Mouse (Mus musculus): ENCODE measurements at regions not wholly inside any gene's neighbourhood (a gene's known extent, or its start where the extent isn't known, plus 50 kb on each side); places are given as distances from the start of the nearest gene placed in this dataset.
A peak's percentile ranks its signal among the peaks of the same experiment; 100 is the strongest.
"Not testable (repeated sequence)": the region's sequence is repeated elsewhere in the genome, so short reads cannot be mapped to it uniquely, and the experiment has no call there.

DNA sequence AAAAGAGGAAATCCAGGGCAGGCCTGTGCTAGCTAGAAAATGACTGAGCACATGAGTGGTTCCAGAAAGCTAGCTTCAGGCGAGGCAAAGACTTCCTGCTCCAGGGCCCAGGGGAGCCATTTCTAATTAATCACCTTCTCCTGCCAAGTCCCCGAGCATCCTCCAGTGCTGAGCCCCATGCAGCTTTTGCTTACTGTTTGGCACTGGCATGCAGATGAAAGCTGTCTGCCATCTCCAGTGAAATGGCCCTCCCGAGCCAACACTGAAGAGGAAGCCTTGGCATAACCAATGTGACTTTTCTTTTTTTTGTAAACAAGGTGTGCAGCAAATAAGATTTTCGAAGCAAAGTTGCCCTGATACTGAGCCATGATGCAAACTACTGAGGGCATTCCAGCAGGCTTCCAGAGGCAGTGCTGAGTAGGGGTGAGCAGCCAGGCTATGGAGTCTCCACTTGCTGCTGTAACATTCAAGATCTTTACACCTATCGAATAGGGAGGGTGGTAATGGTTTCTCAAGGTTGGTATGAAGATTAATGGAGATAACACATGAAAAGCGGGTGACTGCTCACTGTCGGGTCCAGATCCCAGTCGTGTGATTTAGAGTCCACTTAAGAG, 125.4 kb upstream of the Immp2l start:
- ATAC-seq (replicated peaks; ENCODE audit: low FRiP score, poor library complexity, severe bottlenecking) = no peak

- no peak for ATAC-seq (replicated peaks; ENCODE audit: low FRiP score, poor library complexity, severe bottlenecking)
Measured at GRCm38 (mm10) chr12:40905650-40906338, 118.1 kb upstream of the Immp2l start.

DNA sequence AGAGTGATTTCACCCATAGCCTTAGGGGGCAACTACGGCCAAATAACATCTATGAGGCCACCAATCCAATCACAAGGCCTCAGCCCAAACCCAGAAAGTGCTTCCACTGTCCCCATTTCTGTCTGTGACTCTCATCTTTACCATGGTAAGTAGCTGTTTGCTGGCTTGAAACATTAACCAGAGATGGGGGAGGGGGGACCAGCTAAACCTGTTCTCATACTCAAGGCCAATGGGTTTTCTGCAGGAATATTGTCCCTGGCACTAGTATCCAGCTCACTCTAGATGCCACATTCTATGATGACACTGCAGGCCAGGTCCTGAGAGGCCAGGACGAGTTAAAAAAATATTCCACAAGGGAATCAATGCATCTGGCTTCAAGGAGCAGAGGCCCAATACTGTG, 117.1 kb upstream of the Immp2l start:
- no peak for ATAC-seq (replicated peaks; ENCODE audit: low FRiP score, poor library complexity, severe bottlenecking)

GRCm38 (mm10) chr12:40908809-40909795, 114.8 kb upstream of the Immp2l start:
- ATAC-seq (replicated peaks; ENCODE audit: low FRiP score, poor library complexity, severe bottlenecking) = no peak

- no peak for ATAC-seq (replicated peaks; ENCODE audit: low FRiP score, poor library complexity, severe bottlenecking)
Measured at GRCm38 (mm10) chr12:40917486-40917885, 106.4 kb upstream of the Immp2l start.

DNA sequence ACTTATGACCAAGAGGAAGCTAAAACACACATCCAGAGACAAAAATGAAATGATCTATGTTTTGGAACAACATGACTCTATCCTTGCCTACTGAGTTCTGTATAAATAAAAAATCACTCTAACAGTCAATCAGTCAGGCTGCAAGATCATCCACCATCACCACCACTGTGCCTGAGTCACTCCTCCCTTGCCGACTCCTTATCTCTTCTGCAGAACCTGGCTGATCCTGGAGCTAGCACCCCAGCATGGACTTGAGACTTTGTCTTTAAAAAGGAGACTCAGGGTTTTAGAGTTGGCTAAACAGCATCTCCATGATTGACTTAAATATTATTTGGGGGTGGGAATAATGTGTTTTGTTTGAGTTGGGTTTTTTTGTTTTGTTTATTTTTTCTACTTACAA, 101.9 kb upstream of the Immp2l start:
- ATAC-seq (replicated peaks; ENCODE audit: low FRiP score, poor library complexity, severe bottlenecking) = no peak

- ATAC-seq (replicated peaks; ENCODE audit: low FRiP score, poor library complexity, severe bottlenecking) = no peak
Measured at GRCm38 (mm10) chr12:40926681-40927080, 97.2 kb upstream of the Immp2l start.

GRCm38 (mm10) chr12:40929409-40929808, 94.5 kb upstream of the Immp2l start:
- ATAC-seq (replicated peaks; ENCODE audit: low FRiP score, poor library complexity, severe bottlenecking) = not testable (repeated sequence)

- peak; percentile 96 for ATAC-seq (replicated peaks; ENCODE audit: low FRiP score, poor library complexity, severe bottlenecking)
Measured at GRCm38 (mm10) chr12:40935098-40935759, 88.7 kb upstream of the Immp2l start.

- no peak for ATAC-seq (replicated peaks; ENCODE audit: low FRiP score, poor library complexity, severe bottlenecking)
Measured at GRCm38 (mm10) chr12:40937037-40937436, 86.9 kb upstream of the Immp2l start.

DNA sequence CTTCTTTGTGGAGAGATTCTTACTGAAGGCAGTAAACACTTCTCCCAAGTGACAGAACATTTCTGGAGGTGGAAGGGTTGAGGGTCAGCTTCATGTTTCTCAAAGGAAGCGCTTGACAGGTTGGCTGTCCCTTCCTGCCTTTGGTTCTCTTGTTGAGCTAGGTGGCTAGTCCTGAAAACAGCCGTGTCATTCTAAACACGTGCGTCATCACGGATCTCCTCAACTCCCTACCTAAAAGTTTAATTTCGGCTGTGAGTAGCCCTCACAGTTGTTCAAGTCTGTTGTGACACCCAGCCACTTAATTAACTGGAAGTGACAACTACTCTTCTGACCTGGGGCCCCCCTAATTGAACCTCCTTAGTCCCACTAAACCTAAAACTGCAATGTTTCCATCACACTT, 77.0 kb upstream of the Immp2l start:
- ATAC-seq (replicated peaks; ENCODE audit: low FRiP score, poor library complexity, severe bottlenecking) = peak; percentile 79

DNA sequence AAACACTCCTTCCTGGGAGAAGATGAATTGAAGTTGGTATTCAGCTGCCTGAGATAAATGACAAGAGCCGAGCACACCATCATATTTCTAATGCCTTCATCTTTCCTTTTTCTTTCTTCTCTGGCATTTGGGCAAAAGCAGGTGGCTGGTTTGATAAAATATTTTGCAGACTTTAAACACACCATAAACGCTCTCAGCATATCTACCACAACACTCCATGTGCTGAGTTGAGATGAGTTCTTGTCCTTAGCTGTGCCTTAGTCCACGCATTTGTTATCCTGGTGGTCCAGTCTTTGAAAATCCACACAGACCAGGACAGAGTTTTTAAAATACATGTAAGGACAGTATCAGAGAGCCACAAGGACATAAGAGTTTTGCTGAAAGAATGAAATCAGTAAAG, 74.3 kb upstream of the Immp2l start:
- ATAC-seq (replicated peaks; ENCODE audit: low FRiP score, poor library complexity, severe bottlenecking) = 0 out of 2 replicates have a peak, but pooled peaks have one; percentile 64

GRCm38 (mm10) chr12:40958536-40958935, 65.4 kb upstream of the Immp2l start:
- ATAC-seq (replicated peaks; ENCODE audit: low FRiP score, poor library complexity, severe bottlenecking) = no peak

DNA sequence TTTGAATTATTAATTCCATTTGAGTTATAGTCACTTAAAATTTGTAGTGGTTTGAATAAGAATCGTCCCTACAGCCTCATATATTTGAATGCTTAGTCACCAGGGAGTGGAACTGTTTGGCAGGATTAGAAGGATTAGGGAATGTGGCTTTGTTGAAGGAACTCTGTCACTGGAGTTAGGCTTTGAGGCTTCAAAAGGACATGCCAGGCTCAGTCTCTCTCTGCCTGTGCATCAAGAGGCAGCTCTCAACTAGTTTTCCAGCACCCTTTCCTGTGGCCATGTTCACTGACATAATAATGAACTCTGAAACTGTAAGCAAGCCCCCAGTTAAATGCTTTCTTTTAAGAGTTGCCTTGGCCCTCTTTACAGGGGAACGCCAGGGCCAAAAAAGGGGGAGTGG, 58.9 kb upstream of the Immp2l start:
- ATAC-seq (replicated peaks; ENCODE audit: low FRiP score, poor library complexity, severe bottlenecking) = no peak

DNA sequence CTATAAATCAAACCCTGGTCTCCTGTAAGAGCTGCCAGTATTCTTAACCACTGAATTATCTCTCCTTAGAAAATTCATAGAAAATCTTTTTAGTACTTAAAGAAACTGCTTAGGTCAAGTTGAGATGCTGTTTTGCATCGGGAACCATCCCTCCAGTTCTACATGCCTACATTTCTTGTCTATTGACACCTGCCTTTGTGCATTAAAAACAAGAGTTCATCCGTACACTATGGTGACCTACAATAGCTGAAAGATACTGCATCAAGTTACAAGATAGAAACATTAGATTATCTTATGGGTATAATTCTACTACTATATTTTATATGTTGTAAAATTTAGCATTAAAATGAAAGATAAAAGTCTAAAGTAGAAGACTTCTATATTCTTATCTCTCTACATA, 57.6 kb upstream of the Immp2l start:
- peak; percentile 38; the same call in 1 of the 2 replicates for ATAC-seq (replicated peaks; ENCODE audit: low FRiP score, poor library complexity, severe bottlenecking)

DNA sequence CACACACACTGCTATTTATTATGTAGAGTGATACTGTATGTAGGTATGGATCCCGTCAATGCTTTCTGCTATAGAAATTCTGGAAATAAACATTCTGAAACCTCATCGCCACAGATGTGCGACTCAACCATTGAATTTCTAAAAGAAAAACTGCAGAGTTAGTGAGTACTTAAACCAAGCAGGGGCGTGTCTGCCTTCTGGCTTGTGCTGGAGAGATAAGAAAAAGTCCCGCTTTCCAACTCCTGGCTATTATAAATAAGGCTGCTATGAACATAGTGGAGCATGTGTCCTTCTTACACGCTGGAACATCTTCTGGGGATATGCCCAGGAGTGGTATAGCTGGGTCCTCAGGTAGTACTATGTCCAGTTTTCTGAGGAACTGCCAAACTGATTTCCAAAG, 57.2 kb upstream of the Immp2l start:
- peak; percentile 99 for ATAC-seq (replicated peaks; ENCODE audit: low FRiP score, poor library complexity, severe bottlenecking)

GRCm38 (mm10) chr12:40972844-40973243, 51.0 kb upstream of the Immp2l start:
- no peak for ATAC-seq (replicated peaks; ENCODE audit: low FRiP score, poor library complexity, severe bottlenecking)

Measured in erythroblast, adult 5-6 weeks (primary cell).